11 mouse cellular contexts compared by ENCODE assay signal in the genomic region with DNA sequence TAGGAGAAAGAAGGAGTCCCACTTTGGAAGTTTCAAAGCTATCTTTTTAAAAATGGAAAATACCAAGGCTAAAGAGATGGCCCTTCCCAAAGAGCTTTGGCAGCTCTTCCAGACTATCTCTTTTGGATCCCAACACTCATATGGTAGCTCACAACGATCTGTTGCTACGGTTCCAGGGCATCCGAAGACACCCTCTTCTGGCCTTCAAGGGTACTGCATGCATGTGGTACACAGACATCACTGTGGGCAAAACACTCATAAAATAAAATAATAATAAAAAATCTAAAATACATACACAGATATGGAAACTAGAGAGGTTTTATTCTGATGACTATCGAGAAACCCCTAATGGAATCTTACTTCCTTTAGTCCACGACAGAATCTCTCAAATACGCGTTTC. TPM values are rescaled to one million over a fixed set of nuclear protein-coding genes. Genes with fewer than 3 reads are reported as not detected.
DNase-seq lines count a peak whose midpoint lies in the region; ATAC-seq and TF ChIP-seq lines count a peak whose summit lies in the region.
"Had no signal": no experiment of that assay in that cellular context is flagged by ENCODE, and none has a peak within 500 bp of the region (broad histone marks: within the 10 kb centered on the region; RNA-seq: fewer than 3 reads in every experiment).

No protein-coding gene starts in this region.

- peaks cover 8% of the 10 kb centered on the region for H3K4me1 ChIP-seq in forebrain, embryonic 10.5 days
- no peaks in the 10 kb centered on the region for H3K4me1 ChIP-seq in forebrain, embryonic 16.5 days (replicated peaks; ENCODE audit: control insufficient read depth, insufficient read depth, low read length)
- no peaks in the 10 kb centered on the region for H3K4me1 ChIP-seq in liver, adult 2 months (ENCODE audit: control insufficient read depth, insufficient read depth, low read length)
- H3K4me1 ChIP-seq in liver, embryonic 12.5 days = no peaks in the 10 kb centered on the region
- H3K4me1 ChIP-seq in ES-E14 (ENCODE audit: control insufficient read depth in 2 of 2, insufficient read depth in 2 of 2, low read length in 2 of 2, poor library complexity in 1 of 2) = peaks cover 0 to 4% of the 10 kb centered on the region in 2 experiments; a peak in 2 of 4 replicates
- H3K4me1 ChIP-seq: embryonic facial prominence, embryonic 10.5 days had no signal

- DNase-seq in forebrain, embryonic 10.5 days (ENCODE audit: extremely low spot score, low spot score) = peak; percentile 13
- no peak for DNase-seq in liver, adult 2 months (ENCODE audit: extremely low read depth, low read depth, low spot score)
- peak; percentile 31 for DNase-seq in ES-E14 (ENCODE audit: low read depth, low spot score)
- DNase-seq in naive thymus-derived CD4-positive, alpha-beta T cell, adult 2 months (ENCODE audit: low read depth) = peak; percentile 63
- no peak for DNase-seq in frontal cortex, postnatal 36 days (ENCODE audit: low spot score in 2 of 2)
- DNase-seq: layer of hippocampus, adult 9-11 months had no signal

- H3K4me2 ChIP-seq in forebrain, embryonic 16.5 days (ENCODE audit: low read length) = no peak overlapping the region
- H3K4me2 ChIP-seq in liver, embryonic 12.5 days = no peak overlapping the region
- H3K4me2 ChIP-seq: heart, embryonic 13.5 days had no signal

- H3K9me3 ChIP-seq in forebrain, embryonic 10.5 days = no peaks in the 10 kb centered on the region
- no peaks in the 10 kb centered on the region for H3K9me3 ChIP-seq in forebrain, embryonic 16.5 days (ENCODE audit: control insufficient read depth, low read length)
- no peaks in the 10 kb centered on the region for H3K9me3 ChIP-seq in liver, embryonic 12.5 days (replicated peaks)
- no peaks in the 10 kb centered on the region for H3K9me3 ChIP-seq in ES-E14 (ENCODE audit: control insufficient read depth, insufficient read depth, low read depth, low read length)
- H3K9me3 ChIP-seq: embryonic facial prominence, embryonic 10.5 days; heart, embryonic 13.5 days had no signal

- no peaks in the 10 kb centered on the region for H3K79me2 ChIP-seq in liver, adult 2 months (ENCODE audit: control insufficient read depth, insufficient read depth, low read length)

- peak; percentile 47; the same call in 1 of the 2 replicates for TF ChIP-seq CTCF in liver, adult 2 months (IDR thresholded peaks at IDR 0.05; ENCODE audit: low read depth, low read length)

- no peak for ATAC-seq in forebrain, embryonic 16.5 days
- ATAC-seq in liver, embryonic 12.5 days = no peak
- ATAC-seq in monocyte, adult 5-6 weeks (replicated peaks; ENCODE audit: insufficient number of reproducible peaks, low FRiP score, low TSS enrichment, poor library complexity, severe bottlenecking) = no peak

- TF ChIP-seq POLR2A in liver, adult 2 months (IDR thresholded peaks at IDR 0.05; ENCODE audit: extremely low read depth, insufficient read depth, low read length) = no peak

- H3K27me3 ChIP-seq in forebrain, embryonic 10.5 days (ENCODE audit: poor library complexity, severe bottlenecking) = no peaks in the 10 kb centered on the region
- no peaks in the 10 kb centered on the region for H3K27me3 ChIP-seq in forebrain, embryonic 16.5 days (replicated peaks; ENCODE audit: control insufficient read depth, insufficient read depth, low read length)
- H3K27me3 ChIP-seq in liver, adult 2 months (ENCODE audit: control insufficient read depth, insufficient read depth, low read length) = 0 out of 2 replicates have a peak, but pooled peaks cover 3% of the 10 kb centered on the region
- no peaks in the 10 kb centered on the region for H3K27me3 ChIP-seq in liver, embryonic 12.5 days (replicated peaks)
- H3K27me3 ChIP-seq: heart, embryonic 13.5 days had no signal

- H3K9ac ChIP-seq in forebrain, embryonic 16.5 days (replicated peaks; ENCODE audit: low read depth, low read length) = no peak overlapping the region
- H3K9ac ChIP-seq in liver, adult 2 months (ENCODE audit: low read depth, low read length) = no peak overlapping the region
- H3K9ac ChIP-seq in liver, embryonic 12.5 days = no peak overlapping the region
- H3K9ac ChIP-seq in ES-E14 (ENCODE audit: insufficient read depth, low read depth, low read length, poor library complexity, severe bottlenecking) = no peak overlapping the region
- H3K9ac ChIP-seq: heart, embryonic 13.5 days had no signal

- in situ Hi-C loops in ES-E14 (cut with MboI; ENCODE audit: low sequenced_read_pairs in 2 of 2, unreplicated experiment in 2 of 2) = no loop called here

- H3K27ac ChIP-seq in forebrain, embryonic 10.5 days = no peak overlapping the region
- no peak overlapping the region for H3K27ac ChIP-seq in forebrain, embryonic 16.5 days (ENCODE audit: low read length)
- H3K27ac ChIP-seq in liver, adult 2 months (replicated peaks; ENCODE audit: insufficient read depth, low read depth, low read length) = no peak overlapping the region
- no peak overlapping the region for H3K27ac ChIP-seq in liver, embryonic 12.5 days
- no peak overlapping the region for H3K27ac ChIP-seq in ES-E14 (ENCODE audit: insufficient read depth, low read depth, low read length, poor library complexity, severe bottlenecking)
- H3K27ac ChIP-seq: embryonic facial prominence, embryonic 10.5 days; heart, embryonic 13.5 days had no signal

- 86% methylated on average over 7 of the region's 7 CpGs for WGBS in forebrain, embryonic 10.5 days
- WGBS in forebrain, embryonic 16.5 days = 81% methylated on average over 7 of the region's 7 CpGs
- 77% methylated on average over 7 of the region's 7 CpGs for WGBS in liver, adult 2 months
- 68% methylated on average over 7 of the region's 7 CpGs for WGBS in liver, embryonic 12.5 days (ENCODE audit: insufficient replicate concordance)

- no peaks in the 10 kb centered on the region for H3K36me3 ChIP-seq in forebrain, embryonic 10.5 days (replicated peaks)
- no peaks in the 10 kb centered on the region for H3K36me3 ChIP-seq in forebrain, embryonic 16.5 days (ENCODE audit: control insufficient read depth, insufficient read depth)
- no peaks in the 10 kb centered on the region for H3K36me3 ChIP-seq in liver, adult 2 months (ENCODE audit: control insufficient read depth, insufficient read depth, low read length)
- H3K36me3 ChIP-seq in liver, embryonic 12.5 days = no peaks in the 10 kb centered on the region
- H3K36me3 ChIP-seq in ES-E14 (ENCODE audit: control insufficient read depth, insufficient read depth, low read length, poor library complexity, severe bottlenecking) = no peaks in the 10 kb centered on the region
- H3K36me3 ChIP-seq: embryonic facial prominence, embryonic 10.5 days; heart, embryonic 13.5 days had no signal

- H3K4me3 ChIP-seq in forebrain, embryonic 10.5 days = no peak overlapping the region
- H3K4me3 ChIP-seq in forebrain, embryonic 16.5 days (replicated peaks; ENCODE audit: low read length) = no peak overlapping the region
- no peak overlapping the region for H3K4me3 ChIP-seq in liver, adult 2 months (ENCODE audit: insufficient read depth, low read depth, low read length)
- H3K4me3 ChIP-seq in liver, embryonic 12.5 days = no peak overlapping the region
- H3K4me3 ChIP-seq in ES-E14 (ENCODE audit: insufficient read depth in 1 of 2, low read depth in 1 of 2, low read length in 2 of 2, poor library complexity in 1 of 2, severe bottlenecking in 1 of 2) = no peak overlapping the region
- H3K4me3 ChIP-seq: embryonic facial prominence, embryonic 10.5 days; heart, embryonic 13.5 days had no signal

TF ChIP-seq in ES-E14, 5 proteins besides CTCF, POLR2A, EP300 and RAD21:
- TF ChIP-seq HCFC1 (IDR thresholded peaks at IDR 0.05; ENCODE audit: borderline replicate concordance, insufficient read depth, low read length) (no peak), CHD2 (IDR thresholded peaks at IDR 0.05; ENCODE audit: low read depth, low read length) (no peak), MAFK (IDR thresholded peaks at IDR 0.05; ENCODE audit: insufficient read depth, low read depth, low read length) (no peak), ZNF384 (IDR thresholded peaks at IDR 0.05; ENCODE audit: low read depth, low read length) (no peak), ZC3H11A (IDR thresholded peaks at IDR 0.05; ENCODE audit: borderline replicate concordance, low read depth, low read length) (0 out of 2 replicates have a peak, but pooled peaks have one; percentile 21)

RNA-seq across cellular contexts. Expression of a gene that starts 17.9 kb away (rescaled TPM):
- not detected in 2 replicates for polyA plus RNA-seq in forebrain, embryonic 10.5 days (2016; fragmentation: Nextera tagmentation; extraction: Ambion mirVana)
- not detected in 2 replicates for polyA plus RNA-seq in forebrain, embryonic 16.5 days (2015; fragmentation: Nextera tagmentation; extraction: Ambion mirVana)
- total RNA-seq in liver, adult 2 months (2014; rRNA removed) = 3.4 TPM in 1 of 2 replicates, not detected in the other
- polyA plus RNA-seq in liver, adult 2 months (2012; rRNA removed) = not detected in 2 replicates
- not detected in 2 replicates for polyA plus RNA-seq in liver, embryonic 12.5 days (2016; fragmentation: Nextera tagmentation; extraction: Ambion mirVana)
- not detected in 2 replicates for total RNA-seq in ES-E14 (2012; rRNA removed)
- total RNA-seq in monocyte, adult 5-6 weeks (2017) = not detected in 3 replicates
- polyA plus RNA-seq: embryonic facial prominence, embryonic 10.5 days had no signal

RNA-seq across cellular contexts. Expression of a gene that starts 51.3 kb away (rescaled TPM):
- polyA plus RNA-seq in forebrain, embryonic 10.5 days (2016; fragmentation: Nextera tagmentation; extraction: Ambion mirVana) = 30.3 and 31.6 TPM in 2 replicates
- polyA plus RNA-seq in forebrain, embryonic 16.5 days (2015; fragmentation: Nextera tagmentation; extraction: Ambion mirVana) = 18.5 and 21.9 TPM in 2 replicates
- 7.3 and 9.4 TPM in 2 replicates for total RNA-seq in liver, adult 2 months (2014; rRNA removed)
- polyA plus RNA-seq in liver, adult 2 months (2012; rRNA removed) = 8.5 and 9.5 TPM in 2 replicates
- 16.5 and 16.8 TPM in 2 replicates for polyA plus RNA-seq in liver, embryonic 12.5 days (2016; fragmentation: Nextera tagmentation; extraction: Ambion mirVana)
- 13.0 and 20.0 TPM in 2 replicates for total RNA-seq in ES-E14 (2012; rRNA removed)
- total RNA-seq in monocyte, adult 5-6 weeks (2017) = 56.4 to 71.3 TPM (median 63.0 TPM) in 3 replicates

Comparison
In these comparisons a context has a peak if more than half of its experiments do, and no peak if none do; other contexts are left out.
1. DNase-seq: peak in forebrain, embryonic 10.5 days (single experiment), ES-E14 (single experiment) and naive thymus-derived CD4-positive, alpha-beta T cell, adult 2 months (single experiment); none in liver, adult 2 months (single experiment) and frontal cortex, postnatal 36 days (0 of 2).